Mouse (Mus musculus) embryo, embryonic 9.5 days (tissue): ENCODE results near the gene Lamtor2.

ENCODE experiments used
- DNase-seq: peaks from one replicate; pipeline ENCODE4 v3.0.0-alpha.2; 2017; ENCODE audit errors: extremely low spot score

Lamtor2 gene

GRCm38 (mm10) chr3:88542486-88542885 is 10.4 kb downstream of the Lamtor2 start:
- no peak for DNase-seq

GRCm38 (mm10) chr3:88541622-88542401 is 11.1 kb downstream of the Lamtor2 start:
- DNase-seq: no peak

- no peak for DNase-seq
Measured at GRCm38 (mm10) chr3:88540085-88540484, 12.8 kb downstream of the Lamtor2 start.

DNA sequence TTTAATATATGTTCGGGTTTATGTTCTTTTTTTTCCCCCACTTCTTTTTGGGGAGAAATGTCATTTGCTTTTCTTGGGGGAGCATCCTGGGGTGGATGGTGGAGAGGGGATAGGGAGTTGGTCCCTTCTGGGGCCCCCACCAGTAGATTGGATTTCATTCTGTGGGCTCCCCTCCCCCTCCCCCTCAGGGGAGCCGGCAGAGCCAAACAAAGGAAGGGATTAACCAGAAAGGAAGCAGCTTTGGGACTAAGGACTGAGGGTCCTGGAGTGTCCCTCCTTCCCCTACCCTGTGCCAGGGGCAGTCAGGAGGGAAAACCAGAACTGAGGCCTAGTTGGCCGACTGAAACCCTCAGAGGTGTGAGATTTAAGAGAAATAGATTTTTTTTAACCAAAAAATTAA is 13.5 kb downstream of the Lamtor2 start:
- DNase-seq: peak; percentile 54

- DNase-seq: peak; percentile 48
Measured at GRCm38 (mm10) chr3:88538271-88539145, 14.4 kb downstream of the Lamtor2 start.

DNA sequence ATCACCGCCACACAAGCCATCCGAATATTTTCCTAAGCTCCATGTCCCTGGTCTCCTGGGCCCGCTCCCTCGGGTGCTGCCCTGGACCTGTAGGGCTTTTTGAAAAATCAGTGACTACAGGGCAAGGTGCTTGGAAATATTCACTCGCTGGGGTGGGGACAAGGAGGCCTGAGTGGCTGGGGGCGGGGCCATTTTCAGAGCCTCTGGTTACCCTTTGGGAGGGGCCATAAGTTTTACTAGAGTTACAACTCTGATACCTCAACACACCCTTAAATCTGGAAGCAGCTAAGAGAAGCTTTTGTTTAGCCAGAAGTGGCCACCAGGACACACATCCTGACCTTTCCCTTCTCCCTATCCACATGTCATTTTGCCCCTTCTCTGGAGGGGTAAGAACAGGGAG is 15.7 kb downstream of the Lamtor2 start:
- DNase-seq: no peak

DNA sequence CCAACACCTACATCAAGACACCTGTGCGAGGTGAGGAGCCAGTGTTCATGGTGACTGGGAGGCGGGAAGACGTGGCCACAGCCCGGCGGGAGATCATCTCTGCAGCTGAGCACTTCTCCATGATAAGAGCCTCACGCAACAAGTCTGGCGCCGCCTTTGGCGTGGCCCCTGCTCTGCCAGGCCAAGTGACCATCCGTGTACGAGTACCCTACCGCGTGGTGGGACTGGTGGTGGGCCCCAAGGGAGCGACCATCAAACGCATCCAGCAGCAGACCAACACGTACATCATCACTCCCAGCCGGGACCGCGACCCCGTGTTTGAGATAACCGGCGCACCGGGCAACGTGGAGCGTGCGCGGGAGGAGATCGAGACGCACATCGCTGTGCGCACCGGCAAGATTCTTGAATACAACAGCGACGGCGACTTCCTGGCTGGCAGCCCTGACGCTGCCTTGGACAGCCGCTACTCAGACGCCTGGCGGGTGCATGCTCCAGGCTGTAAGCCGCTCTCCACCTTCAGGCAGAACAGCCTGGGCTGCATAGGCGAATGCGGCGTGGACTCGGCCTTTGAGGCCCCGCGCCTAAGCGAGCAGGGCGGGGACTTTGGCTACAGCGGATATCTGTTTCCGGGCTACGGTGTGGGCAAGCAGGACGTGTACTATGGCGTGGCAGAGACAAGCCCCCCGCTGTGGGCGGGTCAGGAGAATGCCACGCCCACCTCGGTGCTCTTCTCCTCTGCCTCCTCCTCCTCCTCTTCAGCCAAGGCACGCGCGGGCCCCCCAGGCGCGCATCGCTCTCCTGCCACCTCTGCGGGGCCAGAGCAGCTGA is 16.6 kb downstream of the Lamtor2 start:
- DNase-seq: peak; percentile 79

- DNase-seq: no peak
Measured at GRCm38 (mm10) chr3:88535527-88535926, 17.3 kb downstream of the Lamtor2 start.

DNA sequence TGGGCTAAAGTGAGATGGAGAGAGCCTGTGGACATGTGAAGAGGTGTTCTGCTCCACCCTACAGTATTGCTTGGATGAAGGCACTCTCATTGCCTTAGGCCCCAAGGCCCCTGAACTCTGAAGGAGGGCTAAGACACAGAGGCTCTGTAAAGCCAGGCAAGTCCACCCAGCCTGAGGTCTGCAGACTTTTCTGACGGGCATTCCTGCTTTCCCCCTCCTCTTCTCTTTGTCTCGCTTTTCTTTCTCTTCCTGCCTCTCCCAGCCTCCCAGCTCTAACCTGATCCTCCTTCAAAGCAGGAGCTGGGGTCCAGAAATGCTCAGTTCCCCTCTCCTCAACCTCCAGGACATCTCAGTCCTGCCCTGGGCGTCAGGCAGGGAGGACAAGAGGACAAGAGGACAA is 17.9 kb downstream of the Lamtor2 start:
- DNase-seq: no peak

DNA sequence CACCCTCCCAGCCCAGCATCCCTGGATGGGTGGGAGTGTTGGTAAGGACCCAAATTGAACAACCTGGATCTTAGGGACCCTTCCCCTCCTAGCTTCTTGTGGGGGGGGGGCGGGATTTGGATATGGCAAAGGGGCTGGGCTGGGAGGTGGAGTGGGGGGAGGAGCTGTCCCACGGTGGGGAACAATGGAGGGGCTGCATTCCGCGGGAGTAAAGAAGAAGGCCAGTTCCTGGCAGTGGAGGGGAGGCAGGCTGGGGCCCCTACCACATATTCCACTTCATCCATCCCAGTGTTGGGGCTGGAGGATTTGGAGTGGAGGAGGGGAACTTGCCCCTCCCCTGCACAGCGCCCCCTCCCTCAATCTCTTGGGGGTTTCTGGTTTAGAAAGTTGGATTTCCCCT is 19.2 kb downstream of the Lamtor2 start:
- DNase-seq: no peak

- peak; percentile 81 for DNase-seq
Measured at GRCm38 (mm10) chr3:88532689-88533511, 20.0 kb downstream of the Lamtor2 start.

DNA sequence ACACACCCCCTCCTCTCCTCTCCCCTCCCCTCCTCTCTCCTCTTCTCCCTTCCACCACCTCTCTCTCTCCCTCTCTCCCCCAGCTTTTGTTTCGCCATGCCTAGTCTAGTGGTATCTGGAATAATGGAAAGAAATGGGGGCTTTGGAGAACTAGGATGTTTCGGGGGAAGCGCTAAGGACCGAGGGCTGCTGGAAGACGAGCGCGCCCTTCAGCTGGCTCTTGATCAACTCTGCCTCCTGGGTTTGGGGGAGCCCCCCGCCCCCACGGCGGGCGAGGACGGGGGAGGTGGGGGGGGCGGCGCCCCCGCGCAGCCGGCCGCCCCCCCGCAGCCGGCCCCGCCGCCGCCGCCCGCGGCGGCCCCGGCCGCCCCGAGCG is 20.6 kb downstream of the Lamtor2 start, which contains the start of gene Mex3a:
Mex3a (plus strand) TSS at position 97 of the 376 bp plus-strand sequence.
- no peak for DNase-seq

- peak; percentile 96 for DNase-seq
Measured at GRCm38 (mm10) chr3:88531348-88532298, 21.3 kb downstream of the Lamtor2 start.

DNA sequence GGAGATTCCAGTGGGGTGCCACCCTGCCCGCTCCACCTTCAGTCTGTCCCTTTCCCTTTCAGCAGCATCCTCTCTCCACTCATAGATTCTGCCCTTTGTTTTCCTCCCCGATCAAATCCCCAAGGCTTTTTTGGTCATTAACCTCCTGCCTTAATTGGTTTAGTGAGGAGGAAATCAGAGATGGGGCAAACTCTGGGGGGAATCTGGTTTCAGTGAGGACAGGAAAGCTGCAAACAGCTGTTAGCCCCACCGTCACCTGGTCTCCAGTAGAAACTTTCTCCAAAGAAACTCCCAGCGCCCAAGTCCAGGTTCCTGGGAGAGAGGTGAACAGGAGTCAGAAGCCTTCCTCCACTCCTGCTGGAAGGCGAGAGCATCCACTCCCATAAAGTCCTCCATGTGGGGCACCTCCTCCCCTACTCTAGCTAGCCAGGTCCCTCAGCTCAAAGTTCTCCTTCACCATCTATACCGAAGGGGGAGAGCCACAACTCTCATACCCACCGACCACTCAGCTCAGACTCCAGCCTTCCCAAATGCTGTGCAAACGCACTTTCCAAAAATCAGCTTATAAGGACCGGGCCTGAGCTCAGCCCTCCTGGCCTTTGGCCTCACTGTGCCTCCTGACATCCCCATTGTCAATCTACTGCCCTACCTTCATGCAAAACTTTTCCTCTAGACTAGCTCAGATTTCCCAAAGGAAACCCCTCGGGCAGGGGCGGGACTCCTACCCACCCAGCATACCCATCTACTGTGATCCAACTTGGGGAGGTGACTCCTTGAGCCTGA is 22.6 kb downstream of the Lamtor2 start:
- DNase-seq: no peak

- DNase-seq: no peak
Measured at GRCm38 (mm10) chr3:88529204-88530000, 23.5 kb downstream of the Lamtor2 start.

- DNase-seq: no peak
Measured at GRCm38 (mm10) chr3:88528646-88529045, 24.2 kb downstream of the Lamtor2 start.

DNA sequence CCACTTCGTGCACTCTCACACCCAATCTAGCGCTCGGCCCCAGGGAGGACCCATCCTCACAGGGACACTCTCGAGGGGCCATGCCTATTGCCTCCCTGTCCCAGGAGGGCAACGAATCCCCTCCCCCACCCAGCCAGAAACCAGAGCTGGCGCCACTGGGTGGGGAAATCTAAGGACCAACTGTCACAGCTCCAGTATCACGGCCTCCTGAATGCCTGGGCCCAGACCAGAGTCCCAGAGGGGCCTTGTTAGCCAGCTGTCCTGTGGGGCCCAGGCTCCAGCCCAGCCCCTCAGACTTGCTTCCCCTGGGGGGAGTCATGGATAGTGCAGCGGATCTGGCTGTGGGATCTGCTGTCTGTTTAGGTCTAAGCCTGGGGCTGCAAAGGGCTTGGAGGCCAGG is 25.3 kb downstream of the Lamtor2 start:
- no peak for DNase-seq
